ENCODE assay signal across 8 mouse cellular contexts in genomic region chr7:101310327-101311028, GRCm38 (mm10). TPM values are rescaled to one million over a fixed set of nuclear protein-coding genes. Genes with fewer than 3 reads are reported as not detected.
DNase-seq lines count a peak whose midpoint lies in the region; ATAC-seq lines count a peak whose summit lies in the region.

No protein-coding gene starts in this region.

- H3K9ac ChIP-seq in intestine, embryonic 14.5 days (ENCODE audit: low read length): peak overlapping the region; percentile 29

- H3K4me3 ChIP-seq in intestine, embryonic 14.5 days (ENCODE audit: low read depth, low read length): peak overlapping the region; percentile 57

- DNase-seq in adrenal gland, adult 18-20 months (ENCODE audit: low spot score in 2 of 2): peak; percentile 94 to 96
- DNase-seq in embryo, embryonic 11 days: peak; percentile 100
- peak; percentile 96 for DNase-seq in gastrocnemius, postnatal 25 days
- DNase-seq in intestine, embryonic 14.5 days (ENCODE audit: low spot score): peak; percentile 96
- peak; percentile 98 to 99 for DNase-seq in left cerebral cortex, postnatal 14 days (ENCODE audit: low spot score in 2 of 2)
- DNase-seq in mesoderm, embryonic 11.5 days (ENCODE audit: low read depth, low spot score): peak; percentile 99
- DNase-seq in right cerebral cortex, postnatal 36 days (ENCODE audit: low spot score in 2 of 2): peak; percentile 98
- DNase-seq in yolk sac, embryonic 10.5 days (ENCODE audit: low spot score): peak; percentile 97

- intact Hi-C loops in left cerebral cortex, postnatal 14 days (cut with DNase I): loop anchor here (2.0 kb wide), 1 partner anchor 64 kb away; no protein-coding TSS in a partner anchor

- no peaks in the 10 kb centered on the region; the same call in 1 of the 2 replicates for H3K4me1 ChIP-seq in intestine, embryonic 14.5 days (replicated peaks; ENCODE audit: control insufficient read depth, insufficient read depth, low read length)

- H3K27ac ChIP-seq in intestine, embryonic 14.5 days (ENCODE audit: low read depth): peak overlapping the region; percentile 82

- no peaks in the 10 kb centered on the region for H3K9me3 ChIP-seq in intestine, embryonic 14.5 days (ENCODE audit: control insufficient read depth, low read length)

- peak overlapping the region; percentile 58 for H3K4me2 ChIP-seq in intestine, embryonic 14.5 days (ENCODE audit: low read length)

- under 1% methylated on average over 43 of the region's 43 CpGs for WGBS in intestine, embryonic 14.5 days

- peak; percentile 92 for ATAC-seq in intestine, embryonic 14.5 days (replicated peaks; ENCODE audit: low FRiP score, low TSS enrichment, low read depth)

- no peaks in the 10 kb centered on the region for H3K27me3 ChIP-seq in intestine, embryonic 14.5 days (replicated peaks; ENCODE audit: control insufficient read depth, insufficient read depth, low read length)

- H3K36me3 ChIP-seq in intestine, embryonic 14.5 days (ENCODE audit: control insufficient read depth, insufficient read depth, low read length): no peaks in the 10 kb centered on the region

RNA-seq across cellular contexts. Expression of gene Stard10, which starts 6.4 kb away (rescaled TPM):
- 10 to 100 TPM; 38.1 to 90.0 TPM for total RNA-seq in adrenal gland, adult 18-20 months (2021)
- 10 to 100 TPM; 36.9 to 42.3 TPM for total RNA-seq in gastrocnemius, postnatal 25 days (2021)
- polyA plus RNA-seq in intestine, embryonic 14.5 days (2014; fragmentation: Nextera tagmentation; extraction: Ambion mirVana): 123 and 134 TPM in 2 replicates
- 10 to 100 TPM; 31.4 to 32.2 TPM for total RNA-seq in left cerebral cortex, postnatal 14 days (2021)

RNA-seq across cellular contexts. Expression of gene Atg16l2, which starts 8.4 kb away (rescaled TPM):
- 10 to 100 TPM; 26.7 to 30.9 TPM for total RNA-seq in adrenal gland, adult 18-20 months (2021)
- 1 to 10 TPM; 6.7 to 7.4 TPM for total RNA-seq in gastrocnemius, postnatal 25 days (2021)
- polyA plus RNA-seq in intestine, embryonic 14.5 days (2014; fragmentation: Nextera tagmentation; extraction: Ambion mirVana): 12.7 and 16.7 TPM in 2 replicates
- 10 to 100 TPM; 53.7 to 60.3 TPM for total RNA-seq in left cerebral cortex, postnatal 14 days (2021)

RNA-seq across cellular contexts. Expression of gene Arap1, which starts 37.4 kb away (rescaled TPM):
- total RNA-seq in adrenal gland, adult 18-20 months (2021): 10 to 100 TPM; 24.9 to 39.1 TPM
- 10 to 100 TPM; 21.3 to 23.7 TPM for total RNA-seq in gastrocnemius, postnatal 25 days (2021)
- 70.1 and 72.1 TPM in 2 replicates for polyA plus RNA-seq in intestine, embryonic 14.5 days (2014; fragmentation: Nextera tagmentation; extraction: Ambion mirVana)
- 10 to 100 TPM; 13.9 to 17.9 TPM for total RNA-seq in left cerebral cortex, postnatal 14 days (2021)

Comparison
In these comparisons a context has a peak if more than half of its experiments do, and no peak if none do; other contexts are left out.
1. Peak in every context shown above with its lines: DNase-seq, ATAC-seq, H3K4me3 ChIP-seq and H3K27ac ChIP-seq.